Mouse (Mus musculus): ENCODE data around the gene Gm13871.
"Not testable (repeated sequence)": the region's sequence is repeated elsewhere in the genome, so short reads cannot be mapped to it uniquely, and the experiment has no call there.

Gene Gm13871

DNA sequence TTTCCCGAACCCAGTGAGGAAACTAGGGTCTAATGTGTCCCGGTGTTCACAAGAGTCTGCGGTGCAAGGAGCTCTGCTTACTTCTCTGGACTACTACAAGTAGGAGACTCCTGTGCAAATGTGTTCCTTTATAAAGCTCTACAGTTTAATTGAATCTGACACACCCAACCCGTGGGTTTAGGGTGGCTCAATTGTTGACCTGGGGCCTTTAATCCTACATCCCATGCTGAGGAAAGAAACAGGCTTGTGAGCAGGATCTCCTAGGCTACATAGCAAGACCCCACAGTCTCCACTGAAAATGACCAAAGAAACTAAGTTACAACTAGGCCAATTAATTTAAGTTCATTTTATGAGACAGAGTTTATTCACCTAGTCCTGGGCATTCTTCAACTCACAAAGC lies at the start of gene Gm13871:
Gene Gm13871, minus strand, starts transcription at position 101 of the 400 bp plus-strand sequence.
- DNase-seq (ENCODE audit: low spot score): not testable (repeated sequence)

DNA sequence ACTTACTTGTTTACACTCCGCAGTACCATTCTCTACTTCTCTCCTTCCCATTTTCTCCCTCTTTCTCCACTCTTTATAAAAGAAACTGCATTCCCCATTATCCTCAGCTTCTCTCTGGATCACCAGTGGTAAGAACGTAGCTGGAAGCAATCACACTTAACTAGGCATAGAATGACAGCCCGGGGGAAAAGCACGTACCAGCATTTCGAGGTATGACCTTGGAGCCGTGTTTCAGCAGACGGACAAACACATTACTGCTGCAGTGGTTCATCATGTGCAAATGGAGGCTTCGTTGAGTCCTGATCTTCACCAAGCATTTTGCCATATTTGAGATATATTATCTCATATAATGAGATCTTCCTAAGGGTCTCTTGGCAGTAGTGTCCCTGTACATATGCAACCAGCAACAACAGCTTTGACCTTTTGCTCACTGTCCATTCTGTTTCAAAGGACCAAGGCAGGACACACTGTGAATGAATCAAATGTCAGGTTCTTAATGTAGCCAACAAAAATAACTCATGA lies 44.7 kb upstream of the Gm13871 start, which contains the start of gene 2310002L09Rik:
Gene 2310002L09Rik, minus strand, starts transcription at position 472 of the 522 bp plus-strand sequence.
- DNase-seq (ENCODE audit: low spot score): no peak

DNA sequence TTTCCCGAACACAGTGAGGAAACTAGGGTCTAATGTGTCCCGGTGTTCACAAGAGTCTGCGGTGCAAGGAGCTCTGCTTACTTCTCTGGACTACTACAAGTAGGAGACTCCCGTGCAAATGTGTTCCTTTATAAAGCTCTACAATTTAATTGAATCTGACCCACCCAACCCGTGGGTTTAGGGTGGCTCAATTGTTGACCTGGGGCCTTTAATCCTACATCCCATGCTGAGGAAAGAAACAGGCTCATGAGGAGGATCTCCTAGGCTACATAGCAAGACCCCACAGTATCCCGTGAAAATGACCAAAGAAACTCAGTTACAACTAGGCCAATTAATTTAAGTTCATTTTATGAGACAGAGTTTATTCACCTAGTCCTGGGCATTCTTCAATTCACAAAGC lies 14.9 kb upstream of the Gm13871 start, which contains the start of gene Gm11756:
Gene Gm11756, minus strand, starts transcription at position 101 of the 400 bp plus-strand sequence.
- not testable (repeated sequence) for DNase-seq (ENCODE audit: low spot score)

DNA sequence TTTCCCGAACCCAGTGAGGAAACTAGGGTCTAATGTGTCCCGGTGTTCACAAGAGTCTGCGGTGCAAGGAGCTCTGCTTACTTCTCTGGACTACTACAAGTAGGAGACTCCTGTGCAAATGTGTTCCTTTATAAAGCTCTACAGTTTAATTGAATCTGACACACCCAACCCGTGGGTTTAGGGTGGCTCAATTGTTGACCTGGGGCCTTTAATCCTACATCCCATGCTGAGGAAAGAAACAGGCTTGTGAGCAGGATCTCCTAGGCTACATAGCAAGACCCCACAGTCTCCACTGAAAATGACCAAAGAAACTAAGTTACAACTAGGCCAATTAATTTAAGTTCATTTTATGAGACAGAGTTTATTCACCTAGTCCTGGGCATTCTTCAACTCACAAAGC lies 14.7 kb downstream of the Gm13871 start, which contains the start of gene Gm11757:
Gene Gm11757, minus strand, starts transcription at position 101 of the 400 bp plus-strand sequence.
- not testable (repeated sequence) for DNase-seq (ENCODE audit: low spot score)

DNA sequence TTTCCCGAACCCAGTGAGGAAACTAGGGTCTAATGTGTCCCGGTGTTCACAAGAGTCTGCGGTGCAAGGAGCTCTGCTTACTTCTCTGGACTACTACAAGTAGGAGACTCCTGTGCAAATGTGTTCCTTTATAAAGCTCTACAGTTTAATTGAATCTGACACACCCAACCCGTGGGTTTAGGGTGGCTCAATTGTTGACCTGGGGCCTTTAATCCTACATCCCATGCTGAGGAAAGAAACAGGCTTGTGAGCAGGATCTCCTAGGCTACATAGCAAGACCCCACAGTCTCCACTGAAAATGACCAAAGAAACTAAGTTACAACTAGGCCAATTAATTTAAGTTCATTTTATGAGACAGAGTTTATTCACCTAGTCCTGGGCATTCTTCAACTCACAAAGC lies 29.6 kb downstream of the Gm13871 start, which contains the start of gene Gm11758:
Gene Gm11758, minus strand, starts transcription at position 101 of the 400 bp plus-strand sequence.
- DNase-seq (ENCODE audit: low spot score): not testable (repeated sequence)

Measured in lung, postnatal 25 days (tissue).